Mouse (Mus musculus): Measurements from ENCODE around the gene Usp26. TPM values are rescaled to one million over a fixed set of nuclear protein-coding genes. Genes with fewer than 3 reads are reported as not detected.
A peak's percentile ranks its signal among the peaks of the same experiment; 100 is the strongest.

Gene Usp26
- not detected in 2 replicates for polyA plus RNA-seq (2014; fragmentation: Nextera tagmentation; extraction: Ambion mirVana)

DNA sequence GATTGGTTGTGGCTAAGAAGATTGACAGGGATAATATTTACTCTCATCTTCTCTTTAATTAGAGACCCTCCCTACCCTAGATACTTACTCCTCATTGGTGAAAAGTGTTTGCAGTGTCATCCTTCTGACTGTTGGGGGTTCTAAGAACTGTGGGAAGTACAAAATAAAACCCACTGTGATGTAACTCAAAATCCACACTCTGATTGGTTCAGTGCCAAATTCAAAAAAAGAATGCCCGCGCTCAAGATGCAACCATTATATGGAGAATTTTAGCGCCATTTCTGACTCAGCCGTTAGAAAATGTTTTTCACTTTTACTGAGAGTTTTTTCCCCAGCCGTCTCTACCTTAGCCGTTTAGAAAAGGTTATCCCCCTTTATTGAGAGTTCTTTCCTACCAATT, at the start of gene Usp26:
Gene Usp26 (minus strand): TSS at position 101 of the 400 bp plus-strand sequence.
- H3K4me3 ChIP-seq (replicated peaks; ENCODE audit: low read depth, low read length): no peak within 1 kb of the TSS
- 94% methylated on average over 6 of the region's 6 CpGs for WGBS
- no peak for DNase-seq
- H3K9me3 ChIP-seq (ENCODE audit: control insufficient read depth, low read length): no peaks in the 10 kb centered on the region
- no peaks in the 10 kb centered on the region for H3K36me3 ChIP-seq (ENCODE audit: control insufficient read depth, insufficient read depth, low read length)
- no peaks in the 10 kb centered on the region for H3K4me1 ChIP-seq (ENCODE audit: control insufficient read depth, insufficient read depth, low read length)
- no peak within 1 kb of the TSS for H3K9ac ChIP-seq (replicated peaks; ENCODE audit: low read length)
- H3K27me3 ChIP-seq (ENCODE audit: control insufficient read depth, insufficient read depth, low read length): no peaks in the 10 kb centered on the region
- H3K4me2 ChIP-seq (ENCODE audit: low read length): no peak within 1 kb of the TSS
- H3K27ac ChIP-seq (replicated peaks; ENCODE audit: low read depth, low read length): no peak within 1 kb of the TSS
- ATAC-seq (ENCODE audit: low FRiP score, low TSS enrichment): no peak

DNA sequence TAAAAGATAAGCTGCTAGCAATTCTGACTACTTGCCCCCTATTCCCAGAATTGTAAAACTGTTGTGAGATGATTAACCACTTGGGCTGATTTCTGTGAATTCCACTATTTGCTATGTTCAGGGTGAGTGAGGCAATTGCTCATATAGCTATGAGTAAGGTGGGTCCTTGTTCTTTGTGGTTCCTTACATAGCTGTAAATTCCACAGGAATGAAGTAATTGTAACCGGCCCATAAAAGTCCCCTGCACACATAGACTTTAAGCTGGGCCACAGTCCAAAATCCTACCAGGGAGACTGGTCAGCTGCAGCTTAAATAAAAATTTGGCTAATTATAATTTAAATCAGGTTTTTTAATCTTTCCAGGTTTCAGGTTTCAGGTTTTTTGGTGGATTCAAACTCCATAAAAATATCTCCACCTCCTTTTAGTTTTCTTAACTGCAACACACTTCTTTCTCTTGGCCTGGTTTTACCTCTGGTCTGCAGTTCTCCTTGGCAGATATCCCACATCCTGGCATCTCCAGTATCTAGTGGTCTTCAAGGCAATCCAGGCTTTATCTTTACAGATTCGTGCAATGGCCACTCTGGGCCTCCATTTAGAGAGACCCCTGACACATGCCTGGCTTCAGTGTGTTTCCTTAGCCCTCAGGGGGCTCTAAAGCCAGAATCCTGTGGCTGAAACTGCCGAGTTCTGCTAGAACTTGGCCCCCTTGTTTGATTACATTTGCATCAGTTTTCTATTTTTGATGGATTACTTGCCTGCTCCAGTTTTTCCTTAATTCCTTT, 13.6 kb upstream of the Usp26 start:
- Histone ChIP-seq H3K36me3 (ENCODE audit: control insufficient read depth, insufficient read depth, low read length) (no peaks in the 10 kb centered on the region), H3K4me2 (ENCODE audit: low read length) (no peak overlapping the region), H3K4me3 (replicated peaks; ENCODE audit: low read depth, low read length) (no peak overlapping the region), H3K27ac (replicated peaks; ENCODE audit: low read depth, low read length) (no peak overlapping the region), H3K4me1 (ENCODE audit: control insufficient read depth, insufficient read depth, low read length) (no peaks in the 10 kb centered on the region), H3K27me3 (ENCODE audit: control insufficient read depth, insufficient read depth, low read length) (no peaks in the 10 kb centered on the region), H3K9ac (replicated peaks; ENCODE audit: low read length) (no peak overlapping the region), H3K9me3 (ENCODE audit: control insufficient read depth, low read length) (no peaks in the 10 kb centered on the region)
- WGBS: 62% methylated on average over 3 of the region's 3 CpGs
- ATAC-seq (ENCODE audit: low FRiP score, low TSS enrichment) (no peak), DNase-seq (no peak)

- ATAC-seq (ENCODE audit: low FRiP score, low TSS enrichment) (no peak), DNase-seq (peak; percentile 21)
- Histone ChIP-seq H3K27me3 (ENCODE audit: control insufficient read depth, insufficient read depth, low read length) (no peaks in the 10 kb centered on the region), H3K27ac (replicated peaks; ENCODE audit: low read depth, low read length) (no peak overlapping the region), H3K4me3 (replicated peaks; ENCODE audit: low read depth, low read length) (no peak overlapping the region), H3K9me3 (ENCODE audit: control insufficient read depth, low read length) (no peaks in the 10 kb centered on the region), H3K4me2 (ENCODE audit: low read length) (no peak overlapping the region), H3K9ac (replicated peaks; ENCODE audit: low read length) (no peak overlapping the region), H3K36me3 (ENCODE audit: control insufficient read depth, insufficient read depth, low read length) (no peaks in the 10 kb centered on the region), H3K4me1 (ENCODE audit: control insufficient read depth, insufficient read depth, low read length) (no peaks in the 10 kb centered on the region)
- WGBS: 16% methylated on average over 1 of the region's 1 CpGs
Measured at GRCm38 (mm10) chrX:51767457-51767856, 33.6 kb downstream of the Usp26 start.

DNA sequence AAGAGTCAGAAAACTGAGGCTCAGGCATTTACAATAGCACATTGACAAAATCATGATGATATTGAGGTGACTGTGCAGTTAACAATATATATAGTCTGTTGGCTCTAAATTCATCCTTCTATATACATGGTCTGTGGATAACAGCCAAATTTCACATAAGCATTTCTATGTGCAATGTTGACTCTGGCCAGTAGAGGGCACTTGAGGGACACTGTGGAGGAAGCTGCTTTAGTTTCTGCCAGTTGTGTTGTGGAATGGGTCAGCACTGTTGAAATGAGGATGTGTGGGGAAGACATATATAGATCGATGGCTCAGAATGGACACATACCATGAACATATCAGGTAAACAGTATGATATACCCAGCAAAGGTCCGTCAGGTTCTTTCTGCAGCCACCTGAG, 64.6 kb downstream of the Usp26 start:
- no peak for ATAC-seq (ENCODE audit: low FRiP score, low TSS enrichment)
- H3K36me3 ChIP-seq (ENCODE audit: control insufficient read depth, insufficient read depth, low read length): no peaks in the 10 kb centered on the region
- H3K4me3 ChIP-seq (replicated peaks; ENCODE audit: low read depth, low read length): no peak overlapping the region
- WGBS: 67% methylated on average over 2 of the region's 2 CpGs
- peak; percentile 79 for DNase-seq
- 0 out of 2 replicates have a peak, but pooled peaks cover 7% of the 10 kb centered on the region for H3K9me3 ChIP-seq (ENCODE audit: control insufficient read depth, low read length)
- H3K27me3 ChIP-seq (ENCODE audit: control insufficient read depth, insufficient read depth, low read length): no peaks in the 10 kb centered on the region
- no peak overlapping the region for H3K9ac ChIP-seq (replicated peaks; ENCODE audit: low read length)
- H3K4me2 ChIP-seq (ENCODE audit: low read length): no peak overlapping the region
- H3K4me1 ChIP-seq (ENCODE audit: control insufficient read depth, insufficient read depth, low read length): no peaks in the 10 kb centered on the region
- no peak overlapping the region for H3K27ac ChIP-seq (replicated peaks; ENCODE audit: low read depth, low read length)

GRCm38 (mm10) chrX:51714086-51714745, 86.8 kb downstream of the Usp26 start:
- H3K36me3 ChIP-seq (ENCODE audit: control insufficient read depth, insufficient read depth, low read length): no peaks in the 10 kb centered on the region
- 79% methylated on average over 8 of the region's 8 CpGs for WGBS
- no peak for DNase-seq

DNA sequence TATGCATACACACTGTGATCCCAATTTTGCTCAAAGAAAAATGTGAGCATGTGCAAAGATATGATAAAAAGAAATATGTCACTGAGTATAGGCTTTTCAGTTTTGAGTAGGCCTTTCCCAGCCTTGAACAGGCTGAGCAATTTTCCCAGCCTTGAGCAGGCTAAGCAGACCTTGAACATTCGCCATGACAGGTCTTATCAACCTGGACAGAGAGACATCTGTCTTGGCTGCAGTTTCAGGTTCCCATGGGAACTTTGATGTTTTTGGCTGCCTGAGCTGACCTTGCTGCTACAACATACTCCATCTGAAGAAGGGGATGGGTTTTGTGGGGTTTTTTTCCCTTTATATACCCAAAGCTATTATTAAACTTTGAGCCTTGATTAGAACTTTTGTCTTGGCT, 88.0 kb downstream of the Usp26 start:
- WGBS: 84% methylated on average over 1 of the region's 1 CpGs
- H3K4me3 ChIP-seq (replicated peaks; ENCODE audit: low read depth, low read length): no peak overlapping the region
- no peaks in the 10 kb centered on the region for H3K36me3 ChIP-seq (ENCODE audit: control insufficient read depth, insufficient read depth, low read length)
- H3K27me3 ChIP-seq (ENCODE audit: control insufficient read depth, insufficient read depth, low read length): no peaks in the 10 kb centered on the region
- no peak overlapping the region for H3K4me2 ChIP-seq (ENCODE audit: low read length)
- H3K9me3 ChIP-seq (ENCODE audit: control insufficient read depth, low read length): no peaks in the 10 kb centered on the region
- DNase-seq: no peak
- no peak overlapping the region for H3K27ac ChIP-seq (replicated peaks; ENCODE audit: low read depth, low read length)
- no peaks in the 10 kb centered on the region for H3K4me1 ChIP-seq (ENCODE audit: control insufficient read depth, insufficient read depth, low read length)
- no peak overlapping the region for H3K9ac ChIP-seq (replicated peaks; ENCODE audit: low read length)
- no peak for ATAC-seq (ENCODE audit: low FRiP score, low TSS enrichment)

More at GRCm38 (mm10) chrX:51714086-51714745, 86.8 kb downstream of the Usp26 start:
- no peak overlapping the region for H3K9ac ChIP-seq (replicated peaks; ENCODE audit: low read length)
- no peak for ATAC-seq (ENCODE audit: low FRiP score, low TSS enrichment)
- no peaks in the 10 kb centered on the region for H3K4me1 ChIP-seq (ENCODE audit: control insufficient read depth, insufficient read depth, low read length)
- no peaks in the 10 kb centered on the region for H3K27me3 ChIP-seq (ENCODE audit: control insufficient read depth, insufficient read depth, low read length)
- no peak overlapping the region for H3K4me3 ChIP-seq (replicated peaks; ENCODE audit: low read depth, low read length)
- H3K9me3 ChIP-seq (ENCODE audit: control insufficient read depth, low read length): no peaks in the 10 kb centered on the region
- no peak overlapping the region for H3K4me2 ChIP-seq (ENCODE audit: low read length)
- H3K27ac ChIP-seq (replicated peaks; ENCODE audit: low read depth, low read length): no peak overlapping the region

Other genes starting within 250 kb of the Usp26 start
- gene Hs6st2, start 119.4 kb downstream of the Usp26 start, polyA plus RNA-seq (2014; fragmentation: Nextera tagmentation; extraction: Ambion mirVana): 21.6 and 23.9 TPM in 2 replicates
- not detected in 2 replicates for gene 1700080O16Rik, start 171.5 kb upstream of the Usp26 start, polyA plus RNA-seq (2014; fragmentation: Nextera tagmentation; extraction: Ambion mirVana)

Data from midbrain, embryonic 14.5 days (tissue).